Comparison of ENCODE assay signal across 16 mouse cellular contexts in the genomic region with DNA sequence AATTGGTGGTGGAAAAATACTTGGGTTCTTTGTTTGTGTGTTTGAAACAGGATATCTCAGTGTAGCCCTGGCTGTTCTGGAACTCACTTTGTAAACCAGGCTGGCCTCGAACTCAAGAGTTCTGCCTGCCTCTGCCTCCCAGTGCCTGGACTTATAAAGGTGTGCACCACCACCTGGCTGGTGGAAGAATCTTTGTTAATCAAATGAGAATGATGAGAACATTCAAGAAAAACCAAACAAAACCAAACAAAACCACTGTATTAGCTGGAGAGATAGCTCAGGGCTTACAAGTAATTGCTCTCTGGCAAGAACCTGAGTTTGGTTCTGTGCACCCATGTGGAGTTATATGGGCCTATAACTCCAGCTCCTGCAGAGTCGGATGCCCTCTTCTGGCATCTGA. TPM values are rescaled to one million over a fixed set of nuclear protein-coding genes. Genes with fewer than 3 reads are reported as not detected.
"Had no signal": no experiment of that assay in that cellular context is flagged by ENCODE, and none has a peak within 500 bp of the region (broad histone marks: within the 10 kb centered on the region; RNA-seq: fewer than 3 reads in every experiment).

No protein-coding gene starts in this region.

- DNase-seq: lung, adult 18-20 months; lung, embryonic 14.5 days; lung, postnatal 10 days; lung, postnatal 4 days; right cerebral cortex, postnatal 14 days; thymus, adult 18-20 months; thymus, postnatal 14 days had no signal

- H3K27ac ChIP-seq: liver, embryonic 12.5 days; liver, embryonic 14.5 days; midbrain, embryonic 13.5 days; midbrain, embryonic 15.5 days; neural tube, embryonic 12.5 days had no signal

- H3K4me3 ChIP-seq: liver, embryonic 12.5 days; megakaryocyte, embryonic 14.5 days; midbrain, embryonic 13.5 days; midbrain, embryonic 15.5 days; neural tube, embryonic 12.5 days had no signal

- H3K27me3 ChIP-seq: liver, embryonic 12.5 days; midbrain, embryonic 13.5 days; midbrain, embryonic 15.5 days; neural tube, embryonic 12.5 days had no signal

- H3K36me3 ChIP-seq: liver, embryonic 12.5 days; midbrain, embryonic 13.5 days; midbrain, embryonic 15.5 days; neural tube, embryonic 12.5 days had no signal

- H3K4me1 ChIP-seq: liver, embryonic 12.5 days; megakaryocyte, embryonic 14.5 days; midbrain, embryonic 13.5 days; midbrain, embryonic 15.5 days; neural tube, embryonic 12.5 days had no signal

RNA-seq across cellular contexts. Expression of gene Ccr7, which starts 14.6 kb away (rescaled TPM):
- total RNA-seq: midbrain, postnatal 0 days had no signal
- polyA plus RNA-seq: midbrain, embryonic 11.5 days; midbrain, embryonic 13.5 days; midbrain, embryonic 15.5 days; midbrain, postnatal 0 days; neural tube, embryonic 14.5 days had no signal
